Mouse (Mus musculus): ENCODE data around the gene Nr1h3. TPM values are rescaled to one million over a fixed set of nuclear protein-coding genes. Genes with fewer than 3 reads are reported as not detected.
A peak's percentile ranks its signal among the peaks of the same experiment; 100 is the strongest.
"Not testable (repeated sequence)": the region's sequence is repeated elsewhere in the genome, so short reads cannot be mapped to it uniquely, and the experiment has no call there.

The Nr1h3 gene
- polyA plus RNA-seq (2014; fragmentation: Nextera tagmentation; extraction: Ambion mirVana): 0.36 and 1.4 TPM in 2 replicates

DNA sequence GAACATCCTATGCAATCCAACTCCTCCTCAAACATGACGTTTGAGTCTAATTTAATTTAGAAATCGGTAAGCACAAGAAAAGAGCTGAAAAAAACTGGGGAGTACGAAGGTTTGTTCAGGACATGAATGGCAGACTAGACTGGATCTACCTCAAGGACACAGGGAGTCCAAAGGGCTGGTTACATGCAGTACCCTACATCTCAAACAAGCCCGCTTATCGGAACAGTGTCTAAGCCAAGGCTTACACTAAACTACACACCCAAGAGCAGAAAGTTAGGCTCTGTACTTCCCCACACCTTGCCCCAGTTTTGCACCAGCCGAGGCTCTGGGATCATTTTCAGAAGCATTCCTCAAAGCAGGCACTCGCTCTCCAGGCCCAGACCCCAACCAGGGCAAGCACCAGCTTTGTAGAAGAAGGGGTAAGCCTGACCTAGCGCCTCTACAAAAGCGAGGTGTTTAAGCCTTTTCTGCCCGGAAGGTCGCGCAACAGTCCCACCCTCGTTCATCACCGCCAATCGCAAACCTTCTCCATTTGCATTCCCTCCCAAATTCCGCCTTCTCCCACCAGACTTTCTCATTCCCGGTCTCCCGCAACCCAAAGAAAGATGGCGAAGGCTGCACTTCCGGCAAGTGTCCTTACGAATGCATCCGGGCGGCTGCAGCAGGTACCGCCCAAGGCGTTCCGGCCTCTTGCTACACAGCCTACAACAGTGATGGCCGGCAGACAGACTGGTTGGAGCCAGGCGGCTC lies at the start of gene Nr1h3, which contains the start of gene Acp2:
TSS of gene Nr1h3 (minus strand) at position 613 of the 750 bp plus-strand sequence.
TSS of gene Acp2 (plus strand) at position 664 of the 750 bp plus-strand sequence.
- 2% methylated on average over 28 of the region's 28 CpGs for WGBS
- Histone ChIP-seq H3K27ac (ENCODE audit: low read length) (peak within 1 kb of the TSS; percentile 93), H3K9ac (replicated peaks; ENCODE audit: low read depth, low read length) (peak within 1 kb of the TSS; percentile 57), H3K4me3 (ENCODE audit: low read depth, low read length) (peak within 1 kb of the TSS; percentile 68), H3K4me1 (ENCODE audit: control insufficient read depth, insufficient read depth, low read length) (peaks cover 13% of the 10 kb centered on the region), H3K36me3 (ENCODE audit: control insufficient read depth, insufficient read depth, low read length) (peaks cover 17% of the 10 kb centered on the region), H3K27me3 (ENCODE audit: control insufficient read depth, insufficient read depth, low read length) (no peaks in the 10 kb centered on the region), H3K4me2 (replicated peaks; ENCODE audit: low read depth, low read length) (peak within 1 kb of the TSS; percentile 72), H3K9me3 (ENCODE audit: control insufficient read depth, low read depth, low read length) (no peaks in the 10 kb centered on the region)
- peak; percentile 95 for ATAC-seq (ENCODE audit: insufficient number of reproducible peaks, insufficient read depth, low FRiP score, low read depth)

DNA sequence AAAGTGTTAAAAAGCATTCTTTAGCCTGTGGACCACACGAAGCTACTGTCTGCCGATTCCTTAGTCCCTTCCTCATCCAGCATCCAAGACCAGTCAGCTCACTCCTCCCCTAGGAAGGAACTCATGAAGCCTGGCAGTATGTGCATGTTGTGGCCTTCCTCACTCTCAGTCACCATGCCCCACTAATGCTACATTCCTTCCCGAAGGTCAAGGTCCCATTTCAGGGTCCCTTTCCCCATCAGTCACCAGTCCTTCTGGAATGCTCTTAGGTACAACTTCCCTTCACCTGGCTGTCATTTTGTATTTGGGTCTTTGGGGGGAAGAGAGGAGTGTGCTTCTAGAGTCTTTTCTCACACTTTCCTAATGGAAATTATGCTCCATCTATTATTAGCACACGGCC lies 49.4 kb upstream of the Nr1h3 start:
- Histone ChIP-seq H3K4me2 (replicated peaks; ENCODE audit: low read depth, low read length) (no peak overlapping the region), H3K4me3 (ENCODE audit: low read depth, low read length) (no peak overlapping the region), H3K27me3 (ENCODE audit: control insufficient read depth, insufficient read depth, low read length) (no peaks in the 10 kb centered on the region; the same call in 1 of the 2 replicates), H3K9me3 (ENCODE audit: control insufficient read depth, low read depth, low read length) (no peaks in the 10 kb centered on the region), H3K4me1 (ENCODE audit: control insufficient read depth, insufficient read depth, low read length) (peaks cover 5% of the 10 kb centered on the region; the same call in 1 of the 2 replicates), H3K27ac (ENCODE audit: low read length) (no peak overlapping the region), H3K9ac (replicated peaks; ENCODE audit: low read depth, low read length) (no peak overlapping the region), H3K36me3 (ENCODE audit: control insufficient read depth, insufficient read depth, low read length) (no peaks in the 10 kb centered on the region)
- 67% methylated on average over 4 of the region's 4 CpGs for WGBS
- no peak for ATAC-seq (ENCODE audit: insufficient number of reproducible peaks, insufficient read depth, low FRiP score, low read depth)

DNA sequence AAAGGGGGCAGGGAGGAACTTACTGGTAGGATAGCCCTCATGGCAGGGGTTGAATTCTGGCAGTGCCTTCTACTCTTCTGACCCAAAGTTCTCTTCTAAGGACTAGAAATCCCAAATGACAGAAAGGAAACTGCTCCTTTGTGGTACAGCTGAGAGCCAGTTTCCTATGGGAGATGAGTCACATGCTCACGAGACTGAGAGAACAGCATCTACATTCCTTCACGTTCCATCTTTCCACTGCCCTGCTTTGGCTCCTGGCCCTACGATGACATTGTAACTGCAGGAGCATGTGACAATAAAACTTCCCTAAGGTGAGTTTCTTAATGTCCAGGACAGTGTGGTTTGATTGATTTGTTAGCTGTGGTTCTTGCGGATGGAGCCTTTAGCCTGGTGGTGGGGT lies 45.7 kb upstream of the Nr1h3 start:
- no peak overlapping the region for H3K4me3 ChIP-seq (ENCODE audit: low read depth, low read length)
- H3K36me3 ChIP-seq (ENCODE audit: control insufficient read depth, insufficient read depth, low read length): no peaks in the 10 kb centered on the region
- no peaks in the 10 kb centered on the region for H3K9me3 ChIP-seq (ENCODE audit: control insufficient read depth, low read depth, low read length)
- no peak overlapping the region for H3K9ac ChIP-seq (replicated peaks; ENCODE audit: low read depth, low read length)
- WGBS: 78% methylated on average over 4 of the region's 4 CpGs
- no peak overlapping the region for H3K27ac ChIP-seq (ENCODE audit: low read length)
- H3K27me3 ChIP-seq (ENCODE audit: control insufficient read depth, insufficient read depth, low read length): no peaks in the 10 kb centered on the region
- no peak for ATAC-seq (ENCODE audit: insufficient number of reproducible peaks, insufficient read depth, low FRiP score, low read depth)
- H3K4me2 ChIP-seq (replicated peaks; ENCODE audit: low read depth, low read length): no peak overlapping the region
- H3K4me1 ChIP-seq (ENCODE audit: control insufficient read depth, insufficient read depth, low read length): no peaks in the 10 kb centered on the region

DNA sequence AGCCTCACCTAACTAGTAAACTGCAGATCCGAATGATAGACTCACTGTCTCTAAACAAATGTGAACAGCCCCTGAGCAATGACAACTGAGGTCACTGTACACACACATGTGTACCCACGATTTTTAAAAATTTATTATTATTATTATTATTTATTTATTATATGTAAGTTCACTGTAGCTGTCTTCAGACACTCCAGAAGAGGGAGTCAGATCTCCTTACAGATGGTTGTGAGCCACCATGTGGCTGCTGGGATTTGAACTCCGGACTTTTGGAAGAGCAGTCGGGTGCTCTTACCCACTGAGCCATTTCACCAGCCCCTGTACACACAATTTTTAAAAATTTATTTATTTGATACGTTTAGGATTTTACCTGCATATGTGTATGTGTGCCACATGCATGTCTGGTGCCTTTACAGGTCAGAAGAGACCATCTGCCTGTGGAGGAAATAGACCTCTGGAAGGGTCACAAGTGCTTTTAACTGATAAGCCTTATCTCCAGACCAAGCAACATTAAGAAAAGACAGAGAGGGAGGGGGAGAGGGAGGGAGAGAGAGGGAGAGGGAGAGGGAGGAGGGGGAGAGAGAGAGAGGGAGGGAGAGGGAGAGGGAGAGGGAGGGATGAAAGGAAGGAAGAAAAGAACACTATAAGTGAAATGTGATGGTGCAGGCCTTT lies 42.1 kb upstream of the Nr1h3 start:
- Histone ChIP-seq H3K27me3 (ENCODE audit: control insufficient read depth, insufficient read depth, low read length) (no peaks in the 10 kb centered on the region), H3K4me1 (ENCODE audit: control insufficient read depth, insufficient read depth, low read length) (no peaks in the 10 kb centered on the region), H3K9me3 (ENCODE audit: control insufficient read depth, low read depth, low read length) (no peaks in the 10 kb centered on the region), H3K4me3 (ENCODE audit: low read depth, low read length) (no peak overlapping the region), H3K4me2 (replicated peaks; ENCODE audit: low read depth, low read length) (no peak overlapping the region), H3K9ac (replicated peaks; ENCODE audit: low read depth, low read length) (no peak overlapping the region), H3K36me3 (ENCODE audit: control insufficient read depth, insufficient read depth, low read length) (no peaks in the 10 kb centered on the region), H3K27ac (ENCODE audit: low read length) (no peak overlapping the region)
- 71% methylated on average over 5 of the region's 5 CpGs for WGBS
- no peak for ATAC-seq (ENCODE audit: insufficient number of reproducible peaks, insufficient read depth, low FRiP score, low read depth)

DNA sequence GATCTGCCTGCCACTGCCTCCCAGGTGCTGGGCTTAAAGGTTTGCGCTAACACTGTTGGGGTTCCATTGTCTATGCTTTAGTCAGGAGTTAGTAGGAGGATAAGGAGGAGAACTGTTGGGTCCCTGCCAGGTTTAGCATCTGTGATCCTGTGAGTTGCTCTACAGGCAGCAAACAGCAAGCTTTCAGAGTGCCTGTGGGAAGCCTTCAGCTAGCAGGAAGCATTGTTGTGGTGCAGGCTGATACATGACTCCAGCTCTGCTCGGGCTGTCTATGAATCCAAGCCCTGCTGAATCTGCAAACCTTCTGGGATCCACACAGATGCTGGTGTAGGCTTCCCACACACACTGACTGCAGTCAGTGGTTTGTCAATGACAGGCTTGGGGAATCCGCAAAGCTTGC lies 40.8 kb upstream of the Nr1h3 start:
- H3K9ac ChIP-seq (replicated peaks; ENCODE audit: low read depth, low read length): no peak overlapping the region
- H3K36me3 ChIP-seq (ENCODE audit: control insufficient read depth, insufficient read depth, low read length): no peaks in the 10 kb centered on the region
- no peak overlapping the region for H3K4me2 ChIP-seq (replicated peaks; ENCODE audit: low read depth, low read length)
- no peak overlapping the region for H3K4me3 ChIP-seq (ENCODE audit: low read depth, low read length)
- WGBS: 60% methylated on average over 3 of the region's 3 CpGs
- H3K4me1 ChIP-seq (ENCODE audit: control insufficient read depth, insufficient read depth, low read length): no peaks in the 10 kb centered on the region
- no peak overlapping the region for H3K27ac ChIP-seq (ENCODE audit: low read length)
- H3K9me3 ChIP-seq (ENCODE audit: control insufficient read depth, low read depth, low read length): no peaks in the 10 kb centered on the region
- no peak for ATAC-seq (ENCODE audit: insufficient number of reproducible peaks, insufficient read depth, low FRiP score, low read depth)
- H3K27me3 ChIP-seq (ENCODE audit: control insufficient read depth, insufficient read depth, low read length): no peaks in the 10 kb centered on the region

DNA sequence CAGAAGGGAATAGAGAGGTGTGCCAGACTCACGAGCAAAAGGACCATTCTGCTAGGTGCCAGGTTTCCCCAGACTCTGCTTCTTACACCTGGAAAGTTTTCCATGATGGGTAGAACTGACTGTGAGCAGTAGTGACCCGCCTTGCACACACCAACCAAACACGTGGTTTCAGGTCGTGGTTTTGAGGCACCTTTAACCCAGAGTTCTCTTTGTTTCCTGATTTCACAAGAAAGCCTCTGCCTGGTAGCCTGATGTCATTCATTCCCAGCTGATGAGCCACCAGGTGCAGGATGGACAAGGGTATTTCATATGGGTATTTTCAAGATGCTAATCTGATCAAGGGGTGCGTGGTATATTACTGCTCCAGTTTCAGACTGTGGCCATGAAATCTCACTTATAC lies 39.9 kb upstream of the Nr1h3 start:
- Histone ChIP-seq H3K27me3 (ENCODE audit: control insufficient read depth, insufficient read depth, low read length) (no peaks in the 10 kb centered on the region), H3K4me3 (ENCODE audit: low read depth, low read length) (no peak overlapping the region), H3K27ac (ENCODE audit: low read length) (no peak overlapping the region), H3K4me2 (replicated peaks; ENCODE audit: low read depth, low read length) (no peak overlapping the region), H3K36me3 (ENCODE audit: control insufficient read depth, insufficient read depth, low read length) (no peaks in the 10 kb centered on the region), H3K4me1 (ENCODE audit: control insufficient read depth, insufficient read depth, low read length) (no peaks in the 10 kb centered on the region), H3K9ac (replicated peaks; ENCODE audit: low read depth, low read length) (no peak overlapping the region), H3K9me3 (ENCODE audit: control insufficient read depth, low read depth, low read length) (no peaks in the 10 kb centered on the region)
- ATAC-seq (ENCODE audit: insufficient number of reproducible peaks, insufficient read depth, low FRiP score, low read depth): no peak
- 60% methylated on average over 5 of the region's 5 CpGs for WGBS

DNA sequence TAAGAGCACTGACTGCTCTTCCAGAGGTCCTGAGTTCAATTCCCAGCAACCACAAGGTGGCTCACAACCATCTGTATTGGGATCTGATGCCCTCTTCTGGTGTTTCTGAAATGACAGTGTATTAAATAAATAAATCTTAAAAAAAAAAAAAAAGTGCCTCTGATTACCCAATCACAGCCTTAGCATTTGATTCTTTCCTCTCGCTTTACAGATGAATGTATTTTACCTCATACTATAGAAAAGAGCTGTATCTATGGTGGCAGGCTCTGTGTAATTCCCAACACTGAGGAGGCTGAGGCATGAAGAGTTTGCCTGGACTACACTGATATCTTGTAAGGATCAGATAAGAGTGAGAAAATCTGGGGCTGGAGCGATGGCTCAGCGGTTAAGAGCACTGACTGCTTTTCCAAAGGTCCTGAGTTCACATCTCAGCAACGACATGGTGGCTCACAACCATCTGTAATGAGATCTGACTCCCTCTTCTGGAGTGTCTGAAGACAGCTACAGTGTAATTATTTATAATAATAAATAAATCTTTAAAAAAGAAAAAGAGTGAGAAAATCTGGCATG lies 35.0 kb upstream of the Nr1h3 start:
- Histone ChIP-seq H3K4me2 (replicated peaks; ENCODE audit: low read depth, low read length) (peak overlapping the region; percentile 62), H3K27ac (ENCODE audit: low read length) (peak overlapping the region; percentile 91), H3K4me3 (ENCODE audit: low read depth, low read length) (peak overlapping the region; percentile 55)
- H3K4me1 ChIP-seq (ENCODE audit: control insufficient read depth, insufficient read depth, low read length); H3K9ac ChIP-seq (replicated peaks; ENCODE audit: low read depth, low read length); H3K9me3 ChIP-seq (ENCODE audit: control insufficient read depth, low read depth, low read length); ATAC-seq (ENCODE audit: insufficient number of reproducible peaks, insufficient read depth, low FRiP score, low read depth); H3K36me3 ChIP-seq (ENCODE audit: control insufficient read depth, insufficient read depth, low read length); H3K27me3 ChIP-seq (ENCODE audit: control insufficient read depth, insufficient read depth, low read length): not testable (repeated sequence)
- WGBS: 12% methylated on average over 4 of the region's 4 CpGs

DNA sequence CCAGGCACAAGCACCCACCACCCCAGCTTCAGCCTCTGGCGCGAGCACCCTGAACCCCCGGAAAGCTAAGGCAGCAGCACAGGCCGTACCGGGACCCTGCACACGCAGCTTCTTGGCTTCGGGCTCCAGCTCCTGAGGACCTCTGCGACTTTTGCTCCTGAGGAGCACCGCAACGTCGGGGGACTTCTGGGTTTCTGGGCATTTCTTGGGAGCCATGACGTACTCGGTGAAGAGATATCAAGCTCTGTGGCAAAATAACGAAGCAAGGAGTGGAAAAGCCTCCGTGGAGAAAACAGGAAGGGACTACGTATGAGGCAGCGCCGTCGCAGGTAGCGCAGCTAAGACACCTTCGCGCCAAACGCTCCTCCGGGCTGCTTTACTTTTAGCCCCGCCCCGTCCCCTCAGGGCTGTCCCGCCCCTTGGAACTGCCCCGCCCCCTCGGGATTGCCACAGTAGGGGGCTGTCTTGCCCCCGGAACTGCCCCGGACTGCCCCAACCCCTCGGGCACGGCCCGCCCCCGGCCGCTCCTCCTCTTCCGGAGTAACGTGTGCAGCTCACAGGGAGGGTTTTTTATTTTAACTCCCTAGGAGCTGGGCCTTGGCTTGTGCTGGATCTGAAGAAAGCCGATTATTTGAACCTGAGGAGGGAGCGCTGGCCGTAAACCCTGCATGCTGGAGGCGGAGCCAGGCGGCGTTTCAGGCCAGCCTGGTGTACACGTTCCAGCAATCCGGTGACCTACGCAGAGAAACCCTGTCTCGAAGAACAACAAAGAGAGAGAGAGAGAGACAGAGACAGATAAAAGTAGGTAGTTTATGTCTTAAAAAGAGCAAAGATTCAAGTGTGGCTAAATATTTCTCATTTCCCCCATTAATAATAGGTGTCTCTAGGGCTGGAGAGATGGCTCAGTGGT lies 34.2 kb upstream of the Nr1h3 start, which contains the start of gene Ddb2:
TSS of gene Ddb2 (minus strand) at position 382 of the 910 bp plus-strand sequence.
- H3K9ac ChIP-seq (replicated peaks; ENCODE audit: low read depth, low read length): peak within 1 kb of the TSS; percentile 39
- peak within 1 kb of the TSS; percentile 62 for H3K4me2 ChIP-seq (replicated peaks; ENCODE audit: low read depth, low read length)
- peak; percentile 99 for ATAC-seq (ENCODE audit: insufficient number of reproducible peaks, insufficient read depth, low FRiP score, low read depth)
- WGBS: under 1% methylated on average over 48 of the region's 48 CpGs
- no peaks in the 10 kb centered on the region; the same call in 1 of the 2 replicates for H3K36me3 ChIP-seq (ENCODE audit: control insufficient read depth, insufficient read depth, low read length)
- H3K4me1 ChIP-seq (ENCODE audit: control insufficient read depth, insufficient read depth, low read length): no peaks in the 10 kb centered on the region
- H3K27ac ChIP-seq (ENCODE audit: low read length): peak within 1 kb of the TSS; percentile 91
- H3K9me3 ChIP-seq (ENCODE audit: control insufficient read depth, low read depth, low read length): no peaks in the 10 kb centered on the region
- H3K4me3 ChIP-seq (ENCODE audit: low read depth, low read length): peak within 1 kb of the TSS; percentile 55
- no peaks in the 10 kb centered on the region for H3K27me3 ChIP-seq (ENCODE audit: control insufficient read depth, insufficient read depth, low read length)

Data from stomach, embryonic 14.5 days (tissue).